Mouse (Mus musculus): Measurements from ENCODE around the gene Spata2. TPM values are rescaled to one million over a fixed set of nuclear protein-coding genes. Genes with fewer than 3 reads are reported as not detected.
A peak's percentile ranks its signal among the peaks of the same experiment; 100 is the strongest.

Spata2 gene
- polyA plus RNA-seq, 1 experiment = 60.6 TPM

DNA sequence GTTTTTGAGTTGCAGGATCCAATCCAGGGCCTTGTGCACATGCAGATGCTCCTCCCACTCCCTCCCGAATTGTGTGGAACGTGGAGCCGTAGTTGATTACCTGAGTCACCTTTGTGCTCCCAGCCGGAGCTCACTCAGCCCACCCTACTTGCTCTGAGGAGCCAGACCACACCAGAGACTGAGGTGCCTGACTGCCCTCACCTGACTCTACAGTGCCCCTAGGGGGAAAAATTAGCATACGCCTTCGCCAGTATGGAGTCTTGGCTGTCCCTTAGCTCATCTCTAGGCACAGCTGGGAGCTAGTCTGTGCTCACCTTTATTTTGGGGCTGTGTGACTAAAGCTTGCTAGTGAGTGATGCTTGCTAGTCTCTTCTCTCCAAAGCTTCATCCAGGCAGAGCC, 24.2 kb downstream of the Spata2 start:
- TF ChIP-seq CTCF (IDR thresholded peaks at IDR 0.05; ENCODE audit: borderline replicate concordance, control insufficient read depth, extremely low read depth, insufficient read depth, low read length, poor library complexity) = no peak
- no peak for TF ChIP-seq POLR2A (IDR thresholded peaks at IDR 0.05; ENCODE audit: control insufficient read depth, extremely low read depth, insufficient read depth, low read length, poor library complexity)
- no peaks in the 10 kb centered on the region for H3K27me3 ChIP-seq (ENCODE audit: control insufficient read depth, insufficient read depth, low read length)
- no peak overlapping the region for H3K27ac ChIP-seq (ENCODE audit: control insufficient read depth, insufficient read depth, low read length)
- no peaks in the 10 kb centered on the region for H3K4me1 ChIP-seq (replicated peaks; ENCODE audit: control insufficient read depth, insufficient read depth, low read length)
- H3K36me3 ChIP-seq (ENCODE audit: control insufficient read depth, insufficient read depth, low read length) = peaks cover 43% of the 10 kb centered on the region
- DNase-seq = peak; percentile 24
- WGBS = 98% methylated on average over 6 of the region's 6 CpGs
- H3K4me3 ChIP-seq (ENCODE audit: control insufficient read depth, insufficient read depth, low read length) = no peak overlapping the region

GRCm38 (mm10) chr2:167467214-167467613, 25.5 kb downstream of the Spata2 start:
- TF ChIP-seq POLR2A (IDR thresholded peaks at IDR 0.05; ENCODE audit: control insufficient read depth, extremely low read depth, insufficient read depth, low read length, poor library complexity) (no peak), CTCF (IDR thresholded peaks at IDR 0.05; ENCODE audit: borderline replicate concordance, control insufficient read depth, extremely low read depth, insufficient read depth, low read length, poor library complexity) (no peak)
- H3K36me3 ChIP-seq (ENCODE audit: control insufficient read depth, insufficient read depth, low read length) = peaks cover 43% of the 10 kb centered on the region
- no peak for DNase-seq
- H3K27me3 ChIP-seq (ENCODE audit: control insufficient read depth, insufficient read depth, low read length) = no peaks in the 10 kb centered on the region
- H3K4me3 ChIP-seq (ENCODE audit: control insufficient read depth, insufficient read depth, low read length) = no peak overlapping the region
- 85% methylated on average over 5 of the region's 5 CpGs for WGBS
- H3K27ac ChIP-seq (ENCODE audit: control insufficient read depth, insufficient read depth, low read length) = no peak overlapping the region
- no peaks in the 10 kb centered on the region for H3K4me1 ChIP-seq (replicated peaks; ENCODE audit: control insufficient read depth, insufficient read depth, low read length)

- no peaks in the 10 kb centered on the region for H3K4me1 ChIP-seq (replicated peaks; ENCODE audit: control insufficient read depth, insufficient read depth, low read length)
- peaks cover 31% of the 10 kb centered on the region for H3K36me3 ChIP-seq (ENCODE audit: control insufficient read depth, insufficient read depth, low read length)
- TF ChIP-seq POLR2A (IDR thresholded peaks at IDR 0.05; ENCODE audit: control insufficient read depth, extremely low read depth, insufficient read depth, low read length, poor library complexity) (no peak), CTCF (IDR thresholded peaks at IDR 0.05; ENCODE audit: borderline replicate concordance, control insufficient read depth, extremely low read depth, insufficient read depth, low read length, poor library complexity) (no peak)
- no peak for DNase-seq
- WGBS = 99% methylated on average over 3 of the region's 3 CpGs
- no peak overlapping the region for H3K4me3 ChIP-seq (ENCODE audit: control insufficient read depth, insufficient read depth, low read length)
- no peak overlapping the region for H3K27ac ChIP-seq (ENCODE audit: control insufficient read depth, insufficient read depth, low read length)
- H3K27me3 ChIP-seq (ENCODE audit: control insufficient read depth, insufficient read depth, low read length) = no peaks in the 10 kb centered on the region
Measured at GRCm38 (mm10) chr2:167465951-167466350, 26.7 kb downstream of the Spata2 start.

DNA sequence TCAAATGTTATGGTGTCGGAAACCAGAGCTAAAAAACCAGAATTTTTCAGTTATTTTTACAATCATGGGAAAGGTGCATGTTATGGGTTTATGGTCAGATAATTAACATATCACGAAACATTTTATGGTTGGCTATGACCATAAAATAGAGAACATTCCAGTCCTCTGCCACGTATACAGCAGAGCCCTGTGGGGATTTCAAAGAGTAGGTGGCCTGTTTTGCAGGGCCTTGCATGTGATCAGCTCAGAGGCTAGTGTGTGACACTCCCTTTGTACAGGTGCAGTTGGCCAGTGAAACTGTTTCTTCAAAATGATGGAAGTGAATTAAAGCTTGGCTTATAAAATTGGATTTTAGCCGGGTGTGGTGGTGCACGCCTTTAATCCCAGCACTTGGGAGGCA, 28.9 kb downstream of the Spata2 start:
- H3K27me3 ChIP-seq (ENCODE audit: control insufficient read depth, insufficient read depth, low read length) = no peaks in the 10 kb centered on the region
- no peak for DNase-seq
- H3K36me3 ChIP-seq (ENCODE audit: control insufficient read depth, insufficient read depth, low read length) = peaks cover 20% of the 10 kb centered on the region
- TF ChIP-seq CTCF (IDR thresholded peaks at IDR 0.05; ENCODE audit: borderline replicate concordance, control insufficient read depth, extremely low read depth, insufficient read depth, low read length, poor library complexity) = no peak
- TF ChIP-seq POLR2A (IDR thresholded peaks at IDR 0.05; ENCODE audit: control insufficient read depth, extremely low read depth, insufficient read depth, low read length, poor library complexity) = no peak
- no peaks in the 10 kb centered on the region for H3K4me1 ChIP-seq (replicated peaks; ENCODE audit: control insufficient read depth, insufficient read depth, low read length)
- WGBS = 94% methylated on average over 5 of the region's 5 CpGs
- no peak overlapping the region for H3K27ac ChIP-seq (ENCODE audit: control insufficient read depth, insufficient read depth, low read length)
- no peak overlapping the region for H3K4me3 ChIP-seq (ENCODE audit: control insufficient read depth, insufficient read depth, low read length)

- H3K27me3 ChIP-seq (ENCODE audit: control insufficient read depth, insufficient read depth, low read length) = no peaks in the 10 kb centered on the region
- 78% methylated on average over 6 of the region's 6 CpGs for WGBS
- H3K27ac ChIP-seq (ENCODE audit: control insufficient read depth, insufficient read depth, low read length) = no peak overlapping the region
- H3K36me3 ChIP-seq (ENCODE audit: control insufficient read depth, insufficient read depth, low read length) = peaks cover 17% of the 10 kb centered on the region
- H3K4me3 ChIP-seq (ENCODE audit: control insufficient read depth, insufficient read depth, low read length) = no peak overlapping the region
- DNase-seq = peak; percentile 52
- H3K4me1 ChIP-seq (replicated peaks; ENCODE audit: control insufficient read depth, insufficient read depth, low read length) = no peaks in the 10 kb centered on the region
- no peak for TF ChIP-seq POLR2A (IDR thresholded peaks at IDR 0.05; ENCODE audit: control insufficient read depth, extremely low read depth, insufficient read depth, low read length, poor library complexity)
- TF ChIP-seq CTCF (IDR thresholded peaks at IDR 0.05; ENCODE audit: borderline replicate concordance, control insufficient read depth, extremely low read depth, insufficient read depth, low read length, poor library complexity) = peak; percentile 78; the same call in 1 of the 2 replicates
Measured at GRCm38 (mm10) chr2:167462954-167463353, 29.7 kb downstream of the Spata2 start.

GRCm38 (mm10) chr2:167459071-167459865, 33.4 kb downstream of the Spata2 start:
- Histone ChIP-seq H3K27ac (ENCODE audit: control insufficient read depth, insufficient read depth, low read length) (no peak overlapping the region), H3K27me3 (ENCODE audit: control insufficient read depth, insufficient read depth, low read length) (no peaks in the 10 kb centered on the region), H3K4me3 (ENCODE audit: control insufficient read depth, insufficient read depth, low read length) (no peak overlapping the region), H3K4me1 (replicated peaks; ENCODE audit: control insufficient read depth, insufficient read depth, low read length) (no peaks in the 10 kb centered on the region), H3K36me3 (ENCODE audit: control insufficient read depth, insufficient read depth, low read length) (no peaks in the 10 kb centered on the region; the same call in 1 of the 2 replicates)
- DNase-seq = no peak
- WGBS = over 99% methylated on average over 6 of the region's 6 CpGs
- TF ChIP-seq POLR2A (IDR thresholded peaks at IDR 0.05; ENCODE audit: control insufficient read depth, extremely low read depth, insufficient read depth, low read length, poor library complexity) (no peak), CTCF (IDR thresholded peaks at IDR 0.05; ENCODE audit: borderline replicate concordance, control insufficient read depth, extremely low read depth, insufficient read depth, low read length, poor library complexity) (no peak)

Data from thymus, adult 2 months (tissue).